Mouse (Mus musculus) hindbrain, embryonic 11.5 days (tissue): ENCODE measurements around the gene Rras2. TPM values are rescaled to one million over a fixed set of nuclear protein-coding genes. Genes with fewer than 3 reads are reported as not detected.
A peak's percentile ranks its signal among the peaks of the same experiment; 100 is the strongest.

ENCODE experiments used
- ATAC-seq: fragments of 200-750 bp; cut with Nextera tagmentation; 2 replicates; pipeline ENCODE4 v1.8.0; 2017; ENCODE audit warnings: mild to moderate bottlenecking, moderate TSS enrichment, moderate library complexity; ENCODE audit not compliant: low FRiP score
- DNase-seq: peaks from one replicate; pipeline ENCODE4 v3.0.0-alpha.2; 2015; ENCODE audit warnings: low spot score
- H3K27ac ChIP-seq: fragments of 300-500 bp; sonication (generic); 2 replicates; pipeline ENCODE4 v1.5.1; 2014; ENCODE audit warnings: mild to moderate bottlenecking, low read depth, low read length
- H3K27me3 ChIP-seq: fragments of 300-500 bp; sonication (generic); 2 replicates; pipeline ENCODE4 v1.6.1; 2014; ENCODE audit warnings: mild to moderate bottlenecking, low read length, moderate library complexity, mixed read lengths; ENCODE audit not compliant: control insufficient read depth, insufficient read depth
- H3K36me3 ChIP-seq: fragments of 300-500 bp; sonication (generic); 2 replicates; pipeline ENCODE4 v1.6.1; 2014; ENCODE audit warnings: mild to moderate bottlenecking, low read length, moderate library complexity, mixed read lengths; ENCODE audit not compliant: control insufficient read depth, insufficient read depth
- H3K4me1 ChIP-seq: fragments of 300-500 bp; sonication (generic); replicated peaks from 2 replicates; pipeline ENCODE4 v1.6.1; 2014; ENCODE audit warnings: low read length, mixed read lengths; ENCODE audit not compliant: control insufficient read depth, insufficient read depth
- H3K4me2 ChIP-seq: fragments of 300-500 bp; sonication (generic); replicated peaks from 2 replicates; pipeline ENCODE4 v1.6.1; 2014; ENCODE audit warnings: mild to moderate bottlenecking, low read depth, low read length
- H3K4me3 ChIP-seq: fragments of 300-500 bp; sonication (generic); 2 replicates; pipeline ENCODE4 v1.5.1; 2014; ENCODE audit warnings: low read depth, low read length
- H3K9ac ChIP-seq: fragments of 300-500 bp; sonication (generic); 2 replicates; pipeline ENCODE4 v1.6.1; 2014; ENCODE audit warnings: low read depth, low read length
- H3K9me3 ChIP-seq: fragments of 300-500 bp; sonication (generic); 2 replicates; pipeline ENCODE4 v1.6.1; 2016; ENCODE audit warnings: low read length; ENCODE audit not compliant: control insufficient read depth
- WGBS: fragments of 180-500 bp; shearing (Covaris S2); extraction: QIAGEN DNeasy Blood & Tissue Kit; methylation state at CpG from one replicate; pipeline ENCODE4 v1.1.7; 2014; 5-methylcytosine and 5-hydroxymethylcytosine counted together
- polyA plus RNA-seq: library from polyadenylated mRNA; unstranded; fragments of >200 nt; fragmentation: Nextera tagmentation; extraction: Ambion mirVana; gene quantifications from 2 replicates; pipeline ENCODE4 v1.2.1, GENCODE M21; 2014

Gene Rras2
- polyA plus RNA-seq, 1 experiment from 2014 or later: 24.3 TPM

DNA sequence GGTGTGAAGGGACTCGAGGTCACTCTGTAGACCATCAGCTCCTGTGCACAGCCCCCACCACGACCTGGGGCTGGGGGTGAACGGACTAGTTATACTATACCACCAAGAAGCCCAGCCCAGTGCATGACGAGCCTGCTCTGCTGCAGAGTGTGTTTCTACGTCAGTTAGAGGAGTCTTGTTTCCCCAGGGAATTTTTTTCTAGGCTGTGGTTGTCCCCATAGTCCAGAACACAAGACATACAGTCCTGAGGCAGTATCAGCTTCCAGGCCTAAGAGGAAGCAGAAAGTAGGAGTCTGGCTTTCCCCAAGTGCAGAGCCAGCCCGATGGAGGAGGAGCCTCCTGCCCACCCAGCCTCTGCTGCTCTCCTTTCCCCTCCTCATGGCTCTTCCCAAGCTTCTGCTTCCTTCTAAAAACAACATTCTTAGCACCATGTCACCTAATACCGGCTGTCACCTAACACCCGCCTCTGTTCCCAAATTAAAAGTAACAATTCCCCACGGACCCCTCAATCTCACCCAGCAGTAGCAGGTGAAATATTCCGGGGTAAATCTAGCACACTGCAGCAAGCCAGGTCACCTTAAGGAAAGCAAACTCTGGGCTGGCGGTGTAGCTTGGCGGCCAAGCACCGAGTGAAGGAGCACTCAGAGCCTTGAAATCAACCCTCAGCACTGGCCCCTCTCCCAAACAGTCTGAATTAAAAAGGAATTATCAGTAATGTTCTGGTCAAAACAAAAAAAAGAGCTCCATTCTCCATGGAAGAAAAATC, 45.5 kb downstream of the Rras2 start:
- H3K4me2 ChIP-seq: no peak overlapping the region
- peak; percentile 59; the same call in 1 of the 2 replicates for ATAC-seq
- DNase-seq: peak; percentile 15

GRCm38 (mm10) chr7:114071395-114071794, 46.2 kb downstream of the Rras2 start:
- Histone ChIP-seq H3K4me2 (no peak overlapping the region), H3K4me1 (0 out of 2 replicates have a peak, but pooled peaks cover 2% of the 10 kb centered on the region), H3K36me3 (no peaks in the 10 kb centered on the region), H3K27me3 (no peaks in the 10 kb centered on the region), H3K4me3 (no peak overlapping the region), H3K9me3 (no peaks in the 10 kb centered on the region), H3K9ac (no peak overlapping the region), H3K27ac (no peak overlapping the region)
- WGBS: 73% methylated on average over 5 of the region's 5 CpGs
- ATAC-seq (no peak), DNase-seq (peak; percentile 20)

More for the DNA sequence above, 45.5 kb downstream of the Rras2 start:
- 0 out of 2 replicates have a peak, but pooled peaks cover 2% of the 10 kb centered on the region for H3K4me1 ChIP-seq
- no peaks in the 10 kb centered on the region for H3K27me3 ChIP-seq
- no peak overlapping the region for H3K4me3 ChIP-seq
- H3K36me3 ChIP-seq: no peaks in the 10 kb centered on the region
- no peaks in the 10 kb centered on the region for H3K9me3 ChIP-seq
- no peak overlapping the region for H3K27ac ChIP-seq
- no peak overlapping the region for H3K9ac ChIP-seq
- 40% methylated on average over 13 of the region's 13 CpGs for WGBS

- H3K9ac ChIP-seq: no peak overlapping the region
- WGBS: 89% methylated on average over 3 of the region's 3 CpGs
- no peak overlapping the region for H3K4me3 ChIP-seq
- H3K27me3 ChIP-seq: no peaks in the 10 kb centered on the region
- no peaks in the 10 kb centered on the region for H3K9me3 ChIP-seq
- H3K27ac ChIP-seq: no peak overlapping the region
- no peak for DNase-seq
- no peak for ATAC-seq
- H3K4me2 ChIP-seq: no peak overlapping the region
- no peaks in the 10 kb centered on the region for H3K36me3 ChIP-seq
- 0 out of 2 replicates have a peak, but pooled peaks cover 2% of the 10 kb centered on the region for H3K4me1 ChIP-seq
These were observed 47.1 kb downstream of the Rras2 start for GRCm38 (mm10) chr7:114070458-114070840.

DNA sequence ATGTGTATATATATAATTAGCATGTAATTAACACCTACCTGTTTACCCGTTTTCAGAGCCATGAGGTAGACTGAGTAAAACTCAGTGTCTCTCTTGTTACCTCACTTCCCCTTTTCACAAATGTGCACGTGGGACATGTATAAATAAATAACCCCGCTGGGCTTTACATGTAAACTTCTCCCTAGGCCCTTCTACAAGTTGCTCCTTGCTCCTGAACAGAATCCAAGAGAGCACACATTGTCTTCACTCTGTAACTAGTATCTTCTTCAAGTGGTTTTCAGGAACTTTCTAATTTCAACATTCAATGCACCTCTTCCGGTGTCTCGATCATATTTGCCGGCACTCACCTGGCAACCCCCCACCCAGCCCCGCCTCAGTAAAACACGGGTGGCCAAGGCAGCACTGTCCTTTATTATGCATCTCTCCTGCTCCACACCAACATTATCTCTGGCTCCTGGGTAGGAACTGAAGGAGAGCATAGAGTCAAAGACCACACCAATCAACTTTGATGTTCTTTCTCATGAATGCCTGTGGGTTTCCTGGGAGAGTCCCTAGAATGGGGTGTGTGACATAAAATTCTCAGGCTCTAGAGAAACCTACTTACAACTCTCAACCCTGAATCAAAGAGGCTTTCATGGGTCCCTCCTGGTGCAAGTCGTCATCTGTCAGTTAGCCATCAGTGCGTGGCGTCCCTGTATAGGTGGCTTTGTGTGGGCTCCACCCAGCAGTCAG, 47.7 kb downstream of the Rras2 start:
- H3K4me3 ChIP-seq: no peak overlapping the region
- 88% methylated on average over 11 of the region's 11 CpGs for WGBS
- H3K27ac ChIP-seq: no peak overlapping the region
- ATAC-seq (no peak), DNase-seq (no peak)
- no peaks in the 10 kb centered on the region for H3K9me3 ChIP-seq
- 0 out of 2 replicates have a peak, but pooled peaks cover 2% of the 10 kb centered on the region for H3K4me1 ChIP-seq
- H3K36me3 ChIP-seq: no peaks in the 10 kb centered on the region
- H3K9ac ChIP-seq: no peak overlapping the region
- H3K4me2 ChIP-seq: no peak overlapping the region
- no peaks in the 10 kb centered on the region for H3K27me3 ChIP-seq

DNA sequence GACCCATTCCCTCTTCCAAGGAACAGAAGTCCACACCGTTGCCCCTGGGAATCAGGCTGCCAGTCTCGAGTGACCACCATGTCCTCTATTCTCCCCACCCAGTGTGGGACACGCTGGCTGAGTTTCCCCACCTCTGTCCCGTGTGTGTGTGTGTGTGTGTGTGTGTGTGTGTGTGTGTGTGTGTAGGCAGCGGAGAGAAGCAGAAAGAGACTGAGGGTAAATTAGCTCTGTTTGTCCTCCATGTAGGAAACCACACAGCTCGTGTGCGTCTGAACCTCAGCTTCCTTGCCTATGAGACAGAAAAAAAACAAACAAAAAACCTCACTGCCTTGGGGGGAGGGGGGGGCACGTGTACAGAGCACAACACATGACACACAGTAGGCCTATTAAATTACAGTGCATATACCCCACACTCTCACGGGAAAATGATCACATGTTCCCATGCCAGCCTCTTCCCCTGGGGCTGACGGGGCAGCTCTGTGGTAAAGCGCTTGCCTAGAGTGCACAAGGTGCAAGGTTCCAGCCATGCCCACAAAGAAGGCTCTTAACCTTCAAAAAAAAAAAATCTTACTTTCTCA, 48.5 kb downstream of the Rras2 start:
- H3K4me1 ChIP-seq: 0 out of 2 replicates have a peak, but pooled peaks cover 2% of the 10 kb centered on the region
- H3K4me2 ChIP-seq: no peak overlapping the region
- ATAC-seq (no peak), DNase-seq (no peak)
- H3K9me3 ChIP-seq: no peaks in the 10 kb centered on the region
- H3K9ac ChIP-seq: no peak overlapping the region
- no peak overlapping the region for H3K27ac ChIP-seq
- no peaks in the 10 kb centered on the region for H3K27me3 ChIP-seq
- no peaks in the 10 kb centered on the region for H3K36me3 ChIP-seq
- 78% methylated on average over 11 of the region's 11 CpGs for WGBS
- H3K4me3 ChIP-seq: no peak overlapping the region

GRCm38 (mm10) chr7:114066529-114067178, 50.9 kb downstream of the Rras2 start:
- Histone ChIP-seq H3K36me3 (no peaks in the 10 kb centered on the region), H3K9me3 (no peaks in the 10 kb centered on the region), H3K4me1 (0 out of 2 replicates have a peak, but pooled peaks cover 2% of the 10 kb centered on the region), H3K4me3 (no peak overlapping the region), H3K27ac (no peak overlapping the region), H3K27me3 (no peaks in the 10 kb centered on the region), H3K4me2 (peak overlapping the region; percentile 40), H3K9ac (no peak overlapping the region)
- 5% methylated on average over 14 of the region's 14 CpGs for WGBS
- DNase-seq (peak; percentile 89), ATAC-seq (peak; percentile 64)

- H3K4me1 ChIP-seq: no peaks in the 10 kb centered on the region
- DNase-seq (no peak), ATAC-seq (no peak)
- H3K27ac ChIP-seq: no peak overlapping the region
- H3K36me3 ChIP-seq: no peaks in the 10 kb centered on the region
- no peak overlapping the region for H3K4me2 ChIP-seq
- no peak overlapping the region for H3K4me3 ChIP-seq
- no peak overlapping the region for H3K9ac ChIP-seq
- H3K9me3 ChIP-seq: no peaks in the 10 kb centered on the region
- no peaks in the 10 kb centered on the region for H3K27me3 ChIP-seq
- WGBS: 47% methylated on average over 11 of the region's 11 CpGs
These were observed 52.0 kb downstream of the Rras2 start for GRCm38 (mm10) chr7:114065407-114066185.

GRCm38 (mm10) chr7:114063966-114064365, 53.6 kb downstream of the Rras2 start:
- Histone ChIP-seq H3K9me3 (no peaks in the 10 kb centered on the region), H3K27me3 (no peaks in the 10 kb centered on the region), H3K27ac (no peak overlapping the region), H3K9ac (no peak overlapping the region), H3K4me1 (no peaks in the 10 kb centered on the region), H3K4me2 (no peak overlapping the region), H3K4me3 (no peak overlapping the region), H3K36me3 (no peaks in the 10 kb centered on the region)
- WGBS: 86% methylated on average over 6 of the region's 6 CpGs
- no peak for DNase-seq
- no peak for ATAC-seq
